Mouse (Mus musculus) heart, adult 2 months (tissue): ENCODE measurements at regions not wholly inside any gene's neighbourhood (a gene's known extent, or its start where the extent isn't known, plus 50 kb on each side); places are given as distances from the start of the nearest gene placed in this dataset.

ENCODE experiments used
- CTCF ChIP-seq: fragments of 200-600 bp; IDR thresholded peaks from 2 replicates; pipeline ENCODE4 v1.8.1; 2022; ENCODE audit warnings: antibody characterized with exemption, mild to moderate bottlenecking, moderate library complexity
- POLR2A ChIP-seq: fragments of 200-500 bp; IDR thresholded peaks from 2 replicates; pipeline ENCODE4 v1.6.1; 2011; ENCODE audit warnings: mild to moderate bottlenecking, low read depth, low read length, control low read depth; ENCODE audit not compliant: insufficient read depth

- TF ChIP-seq CTCF = no peak
- no peak for TF ChIP-seq POLR2A
These were observed 347.9 kb upstream of the Hnrnpa3 start for GRCm38 (mm10) chr2:75311191-75311590.
